Mouse (Mus musculus) cortical plate, adult 2 months (tissue): ENCODE measurements around the gene Bpifa5.

Experiments
- CTCF ChIP-seq: fragments of 200-500 bp; IDR thresholded peaks from 2 replicates; pipeline ENCODE4 v1.5.1; 2011; ENCODE audit warnings: mild to moderate bottlenecking, control low read depth, low read length; ENCODE audit not compliant: insufficient read depth; ENCODE audit errors: extremely low read depth
- POLR2A ChIP-seq: fragments of 200-500 bp; IDR thresholded peaks from 2 replicates; pipeline ENCODE4 v1.6.1; 2011; ENCODE audit warnings: mild to moderate bottlenecking, low read length, control low read depth; ENCODE audit not compliant: insufficient read depth; ENCODE audit errors: extremely low read depth

- TF ChIP-seq POLR2A (no peak), CTCF (no peak)
Measured at GRCm38 (mm10) chr2:154189877-154190434, 27.5 kb downstream of the Bpifa5 start.
